Mouse (Mus musculus) urinary bladder, postnatal 36 days (tissue): ENCODE measurements around the gene Zfp653.

Experiments
- DNase-seq, 2 experiments: peaks; one replicate each; pipeline ENCODE4 v3.0.0; 2022; ENCODE audit warnings: low spot score in 2 of 2, mixed read lengths in 1 of 2

The Zfp653 gene

DNA sequence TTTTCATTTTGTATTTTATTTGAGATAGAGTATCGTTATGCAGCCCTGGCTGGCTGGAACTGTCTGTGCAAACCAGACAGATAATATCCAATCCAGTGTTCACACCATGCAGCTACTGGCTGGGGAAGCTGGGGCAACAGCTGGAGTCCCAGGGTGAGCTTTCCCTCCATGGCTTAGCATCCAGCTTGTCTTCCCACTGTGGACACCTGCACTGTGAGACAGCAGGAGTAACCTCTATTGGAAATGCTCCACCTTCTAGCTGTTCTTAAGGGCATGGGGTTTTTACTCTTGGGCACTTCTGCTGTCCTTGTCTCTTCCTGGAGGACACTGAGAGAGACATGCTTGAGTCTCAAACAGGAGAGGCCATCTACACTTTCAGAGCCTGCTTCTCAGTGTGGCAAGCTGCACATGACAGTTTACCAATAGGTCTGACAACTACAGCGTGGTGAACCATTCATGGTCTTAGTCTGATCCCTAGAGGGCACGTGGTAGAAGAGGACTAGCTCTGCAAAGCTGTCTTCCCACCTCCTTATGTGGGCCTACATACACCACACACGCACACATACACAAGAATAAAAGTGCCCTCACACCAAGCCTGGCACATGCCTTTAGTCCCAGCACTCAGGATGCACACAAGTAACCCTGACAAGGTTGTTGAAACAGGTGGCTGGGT, 1.2 kb downstream of the Zfp653 start:
- DNase-seq: no peak

DNA sequence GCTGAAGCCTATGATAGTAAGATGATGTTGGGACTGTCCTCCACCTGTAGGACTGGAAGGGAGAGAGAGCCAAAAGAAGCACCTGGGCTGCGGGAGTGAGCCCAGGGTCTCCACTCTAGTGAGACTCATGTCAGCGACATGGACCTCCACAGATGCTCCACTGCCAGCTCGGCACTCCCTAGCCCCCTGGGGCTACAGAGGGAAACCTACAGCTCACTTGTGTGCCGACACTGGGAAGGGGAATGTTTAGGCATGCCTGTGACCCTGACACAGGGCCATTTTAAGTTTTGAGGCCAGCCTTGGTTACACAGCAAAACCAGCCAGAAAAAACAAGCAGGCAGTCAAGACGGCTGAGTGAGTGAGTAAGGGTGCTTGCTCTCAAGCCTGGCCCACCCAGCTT, 4.0 kb downstream of the Zfp653 start:
- no peak for DNase-seq

DNA sequence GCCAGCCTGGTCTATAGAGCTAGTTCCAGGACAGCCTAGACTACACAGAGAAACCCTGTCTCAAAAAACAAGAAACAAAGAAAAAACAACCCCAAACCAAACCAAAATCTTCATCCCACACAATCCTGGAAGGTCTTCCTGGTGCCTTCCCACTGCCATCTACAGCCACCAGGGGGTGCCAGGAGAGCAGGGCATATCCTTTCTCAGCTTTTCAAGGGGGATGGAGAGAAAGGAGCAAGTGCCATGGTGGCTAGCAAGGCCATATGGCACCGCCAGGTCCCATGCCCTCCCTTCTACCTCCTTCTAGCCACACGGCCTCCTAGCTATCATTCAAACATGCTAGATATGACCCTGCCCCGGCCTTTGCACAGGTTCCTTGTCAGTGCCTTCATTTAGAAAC, 4.7 kb downstream of the Zfp653 start:
- peak; percentile 31 to 38 for DNase-seq

DNA sequence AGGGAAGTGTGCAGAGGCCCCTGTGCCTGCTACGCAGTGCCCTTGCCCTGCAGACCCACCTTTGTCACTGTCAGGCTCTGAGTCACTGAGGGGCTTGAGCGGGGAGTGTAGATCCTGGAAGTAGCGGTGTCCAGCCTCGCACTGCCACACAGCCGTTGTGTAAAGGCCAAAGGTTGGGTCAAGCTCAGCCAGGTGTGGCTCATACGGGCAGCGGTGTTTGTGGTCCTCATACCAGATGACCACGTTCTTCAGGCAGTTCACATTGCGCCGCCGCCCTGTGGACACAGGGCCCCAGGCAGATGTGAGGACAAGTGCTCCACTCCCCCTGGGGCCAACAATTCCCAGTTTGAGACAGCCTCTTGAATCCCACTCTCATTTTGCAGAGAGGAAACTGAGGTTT, 5.5 kb downstream of the Zfp653 start:
- no peak for DNase-seq

DNA sequence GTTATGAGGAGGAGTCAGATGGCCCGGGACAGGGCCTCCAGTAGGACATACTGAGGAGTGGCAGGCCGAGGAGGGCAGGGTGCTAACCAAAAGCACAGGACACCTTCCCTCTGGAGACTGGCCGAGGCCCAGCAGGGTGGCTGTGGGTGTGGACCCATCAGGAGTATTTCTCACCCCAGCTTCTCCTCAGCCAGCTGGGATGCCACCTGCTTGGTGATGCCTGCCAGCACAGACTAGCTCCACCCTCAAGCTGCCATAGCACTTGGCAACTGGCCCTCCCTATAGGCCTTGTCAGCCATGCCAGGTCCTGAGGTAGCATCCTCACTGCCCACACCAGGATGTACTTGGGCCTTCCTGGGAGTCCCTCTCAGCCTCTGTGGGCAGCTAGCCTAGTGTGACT, 6.8 kb downstream of the Zfp653 start:
- no peak for DNase-seq

DNA sequence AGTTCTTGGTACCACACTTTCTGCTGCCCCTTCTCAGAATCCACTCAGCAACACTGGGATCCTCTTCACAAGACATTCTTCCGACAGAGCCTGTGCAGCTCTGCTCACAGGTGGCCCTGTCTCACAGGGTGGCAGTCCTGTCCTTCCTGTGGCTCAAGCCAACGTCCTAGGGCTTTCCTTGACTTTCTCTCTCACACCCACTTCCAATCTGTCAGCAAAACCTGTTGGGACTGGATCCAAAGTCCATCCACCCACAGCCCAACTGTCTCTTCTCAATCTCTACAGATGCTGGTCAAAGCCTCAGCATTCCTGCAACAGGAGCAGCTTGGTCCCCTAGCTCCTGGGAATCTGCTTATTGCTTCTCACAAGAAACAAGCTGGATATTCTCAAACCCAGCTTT, 9.8 kb downstream of the Zfp653 start:
- no peak for DNase-seq

DNA sequence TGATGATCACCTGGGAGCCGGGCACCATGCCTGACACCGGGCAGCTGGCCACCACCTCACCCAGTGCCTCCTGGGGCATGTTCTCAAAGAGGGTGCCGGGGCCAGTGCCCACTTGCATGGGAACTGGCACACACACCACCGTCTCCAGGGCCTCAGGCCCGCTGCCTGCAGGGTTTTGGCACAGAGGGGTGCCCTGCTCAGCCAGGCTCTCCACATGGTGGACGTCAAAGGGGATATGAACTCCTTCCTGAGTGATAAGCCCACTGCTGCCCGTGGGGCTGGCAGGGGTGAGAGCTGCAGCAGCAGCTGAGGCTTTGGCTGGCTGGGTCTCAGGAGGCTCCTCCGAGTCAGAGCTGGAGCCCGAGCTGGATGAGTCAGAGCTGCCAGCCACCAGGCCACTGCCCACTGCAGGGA, 13.2 kb downstream of the Zfp653 start:
- DNase-seq: no peak

DNA sequence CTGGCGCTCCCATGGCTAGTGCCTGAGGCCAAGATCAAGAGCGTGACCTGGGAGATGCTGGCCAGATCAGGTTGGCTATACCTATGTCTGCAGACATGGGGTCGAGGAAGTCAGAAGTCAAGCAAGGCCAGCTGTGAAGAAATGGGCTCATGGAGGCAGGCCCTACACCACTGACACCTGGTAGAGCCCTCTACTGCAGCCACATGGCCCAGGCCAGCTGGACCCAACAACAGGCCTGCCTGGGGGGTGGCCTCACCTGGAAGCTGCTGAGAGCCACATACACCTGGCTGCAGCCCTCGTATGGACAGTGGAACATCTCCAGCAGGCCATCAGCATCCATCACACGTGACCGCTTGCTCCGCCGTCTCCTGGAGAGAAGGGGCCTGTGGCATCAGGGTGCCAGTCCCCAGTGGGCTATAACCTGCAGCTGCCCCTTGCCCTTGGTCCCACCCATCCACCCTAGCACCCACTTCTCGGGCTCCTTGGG, 14.1 kb downstream of the Zfp653 start:
- no peak for DNase-seq

DNA sequence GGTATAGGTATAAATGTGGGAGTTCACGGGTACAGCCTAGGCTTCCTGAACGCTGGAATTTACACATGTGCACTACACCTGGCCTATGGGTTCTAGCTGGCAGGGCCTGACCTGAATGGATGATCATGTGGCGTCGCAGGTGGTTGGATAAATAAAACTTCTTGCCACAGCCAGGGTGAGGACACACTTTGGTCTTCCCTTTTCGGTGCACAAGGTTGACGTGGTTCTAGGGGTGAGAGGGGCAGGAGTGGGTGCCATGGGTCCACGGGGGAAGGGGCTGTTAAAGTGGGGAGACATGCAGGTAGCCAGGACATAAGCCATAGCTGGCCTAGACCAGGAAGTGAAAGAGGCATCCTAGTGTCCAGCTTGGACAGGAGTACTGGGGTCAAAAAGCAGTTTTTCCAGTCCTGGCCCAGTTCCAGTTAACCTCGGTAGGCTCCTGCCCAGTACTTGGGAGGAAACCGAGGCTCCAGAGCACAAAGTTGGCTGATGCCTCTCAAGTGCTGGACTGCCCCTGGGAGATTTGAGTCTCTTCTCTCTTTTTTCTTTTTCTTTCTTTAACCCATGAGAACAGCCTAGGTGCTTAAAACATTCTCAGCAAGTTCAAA, 14.8 kb downstream of the Zfp653 start:
- DNase-seq: no peak

DNA sequence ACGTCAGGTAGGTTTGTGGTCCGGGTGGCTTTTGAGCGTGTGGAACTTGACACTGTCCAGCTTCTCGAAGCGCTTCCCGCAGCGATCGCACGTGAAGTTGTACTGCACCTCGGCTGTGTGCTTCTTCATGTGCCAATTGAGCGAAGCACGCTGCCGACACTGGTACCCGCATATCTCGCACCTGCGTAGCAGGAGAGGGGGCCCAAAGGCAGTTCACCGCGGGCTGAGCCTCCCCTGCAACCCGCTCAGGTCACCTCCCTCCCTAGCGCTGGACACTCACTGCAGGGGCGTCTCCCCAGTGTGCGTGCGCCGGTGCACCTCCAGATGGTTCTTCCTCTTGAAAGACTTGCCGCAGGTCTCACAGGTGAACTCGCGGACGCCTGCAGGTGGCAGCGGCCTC, 15.5 kb downstream of the Zfp653 start:
- DNase-seq: no peak

DNA sequence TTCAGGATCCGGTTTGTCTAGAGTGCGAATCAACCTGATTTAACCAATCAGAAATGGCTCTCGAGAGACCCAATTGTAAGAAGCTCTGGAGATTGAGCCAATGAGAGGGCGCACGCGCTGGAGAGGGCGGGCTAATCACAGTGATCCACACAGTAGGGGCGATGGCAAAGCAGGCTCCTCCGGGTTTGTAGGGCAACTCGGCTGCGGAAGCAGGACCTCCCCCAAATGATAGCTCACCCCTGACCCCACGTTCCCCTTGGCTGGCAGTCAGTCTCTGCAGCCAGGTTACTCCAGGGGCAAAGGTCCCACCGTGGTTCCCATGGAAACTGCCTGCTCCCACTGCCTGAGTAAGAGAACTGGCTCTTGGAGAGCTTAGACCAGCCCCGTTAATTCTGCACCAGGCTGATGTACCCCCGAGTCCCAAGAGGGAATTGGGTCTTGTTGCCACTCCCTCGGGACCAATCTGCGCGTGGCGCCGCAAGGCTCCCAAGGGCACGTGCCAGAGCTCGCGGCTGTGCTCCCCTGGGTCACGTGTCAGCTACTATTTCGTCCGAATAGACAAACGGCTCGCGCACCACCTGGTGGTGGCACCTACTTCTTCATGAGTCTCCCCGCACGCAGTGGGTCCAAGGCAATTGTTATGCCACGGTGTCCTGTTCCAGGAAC, 16.6 kb downstream of the Zfp653 start:
- DNase-seq: peak; percentile 10 to 62

DNA sequence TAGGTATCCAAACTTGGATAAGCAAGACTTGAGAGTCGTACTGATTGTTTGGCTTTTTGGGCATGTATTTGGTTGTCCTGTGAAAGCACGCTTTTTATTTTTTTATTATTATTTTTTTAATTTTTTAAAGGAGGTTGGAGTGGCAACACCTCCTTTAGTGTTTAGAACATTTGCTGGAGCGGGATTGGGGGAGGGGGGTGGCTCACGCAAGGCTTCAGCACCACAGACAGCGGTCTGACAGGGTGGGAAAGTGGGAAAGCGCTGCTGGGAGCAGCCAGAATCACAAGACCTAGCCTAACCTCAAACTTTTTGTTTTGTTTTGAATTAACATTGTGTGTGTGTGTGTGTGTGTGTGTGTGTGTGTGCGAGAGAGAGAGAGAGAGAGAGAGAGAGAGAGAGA, 17.5 kb downstream of the Zfp653 start:
- DNase-seq: no peak

DNA sequence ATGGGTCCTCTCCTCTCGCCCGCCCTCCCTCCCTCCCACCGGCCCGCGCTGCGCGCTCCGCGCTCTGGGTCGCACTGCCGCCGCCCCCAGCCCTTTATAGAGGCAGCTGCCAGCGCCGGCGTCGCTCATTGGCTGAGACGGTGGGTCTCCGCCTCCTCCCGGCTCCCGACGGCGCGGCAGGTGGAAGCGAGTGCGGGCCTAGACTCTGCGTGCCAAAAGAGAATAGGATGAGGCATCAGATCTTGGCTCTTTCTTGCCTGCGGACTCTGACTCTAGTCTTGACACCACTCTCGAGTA, 19.3 kb downstream of the Zfp653 start, which contains the start of gene Elavl3:
Elavl3 (minus strand) TSS at position 66 of the 297 bp plus-strand sequence.
- DNase-seq: no peak

DNA sequence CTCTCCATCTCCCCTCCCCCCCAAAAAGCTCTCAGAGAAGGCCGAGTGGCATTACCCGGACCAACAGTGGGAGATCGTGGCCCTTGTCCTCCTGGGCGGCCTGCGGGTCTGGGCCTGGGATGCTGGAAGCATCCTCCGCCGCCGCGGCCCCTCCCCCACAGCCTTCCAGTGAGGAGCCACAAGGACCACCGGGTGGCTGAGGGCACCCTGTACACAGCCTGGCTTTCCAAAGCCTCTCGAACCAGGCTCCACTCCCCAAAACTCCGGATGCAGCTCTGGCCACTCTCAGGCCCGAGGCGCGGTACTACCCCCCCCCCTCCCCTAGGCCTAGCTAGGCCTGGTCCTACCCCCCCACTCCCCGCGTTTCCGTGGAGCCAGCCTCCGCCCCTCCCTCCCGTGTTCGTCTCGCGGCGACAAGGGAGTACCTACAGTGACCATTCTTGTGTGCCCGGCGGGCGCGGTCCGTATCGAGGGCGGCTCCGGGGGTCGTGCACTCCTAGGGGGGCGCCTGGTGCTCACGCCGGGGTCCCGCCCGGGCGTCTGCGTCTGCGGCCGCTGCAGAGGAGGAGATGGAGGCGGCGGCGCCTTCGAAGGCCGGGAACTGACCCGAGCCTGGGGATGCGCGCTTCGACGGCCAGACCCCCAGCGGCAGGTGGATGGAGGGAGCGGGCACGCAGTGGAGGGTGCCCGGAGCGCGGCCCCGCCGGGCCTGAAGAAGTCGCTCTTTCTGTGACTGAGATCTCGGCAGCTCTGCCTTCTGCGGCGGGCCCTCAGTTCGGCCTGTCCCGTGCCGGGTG, 19.8 kb downstream of the Zfp653 start:
- DNase-seq: no peak

DNA sequence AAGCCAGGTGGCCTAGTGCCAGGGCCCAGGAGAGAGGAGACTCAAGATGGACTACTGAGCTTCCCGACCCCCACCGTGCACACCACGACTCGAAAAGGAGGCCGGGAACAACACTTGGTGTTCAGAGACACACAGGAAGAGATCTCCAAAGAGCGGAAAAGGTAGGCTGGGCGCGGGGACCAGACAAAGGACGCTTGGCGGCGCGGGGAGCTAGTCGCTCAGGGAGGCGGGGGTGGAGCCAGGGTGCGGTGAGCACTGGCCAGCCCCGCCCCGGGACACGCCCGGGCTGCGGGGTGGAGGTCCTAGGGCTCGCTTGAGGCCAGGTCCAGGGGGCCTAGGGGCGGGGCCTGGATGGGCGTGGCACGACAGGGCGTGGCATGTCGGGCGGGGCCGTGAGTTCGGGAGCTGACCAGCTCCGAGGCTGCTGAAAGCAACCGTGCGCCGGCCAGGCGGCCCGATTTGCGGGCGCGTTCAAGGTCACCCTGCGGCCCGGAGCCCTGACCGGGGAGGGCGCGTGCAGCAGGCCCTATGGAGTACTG, 20.8 kb downstream of the Zfp653 start:
- peak; percentile 15 to 28 for DNase-seq

DNA sequence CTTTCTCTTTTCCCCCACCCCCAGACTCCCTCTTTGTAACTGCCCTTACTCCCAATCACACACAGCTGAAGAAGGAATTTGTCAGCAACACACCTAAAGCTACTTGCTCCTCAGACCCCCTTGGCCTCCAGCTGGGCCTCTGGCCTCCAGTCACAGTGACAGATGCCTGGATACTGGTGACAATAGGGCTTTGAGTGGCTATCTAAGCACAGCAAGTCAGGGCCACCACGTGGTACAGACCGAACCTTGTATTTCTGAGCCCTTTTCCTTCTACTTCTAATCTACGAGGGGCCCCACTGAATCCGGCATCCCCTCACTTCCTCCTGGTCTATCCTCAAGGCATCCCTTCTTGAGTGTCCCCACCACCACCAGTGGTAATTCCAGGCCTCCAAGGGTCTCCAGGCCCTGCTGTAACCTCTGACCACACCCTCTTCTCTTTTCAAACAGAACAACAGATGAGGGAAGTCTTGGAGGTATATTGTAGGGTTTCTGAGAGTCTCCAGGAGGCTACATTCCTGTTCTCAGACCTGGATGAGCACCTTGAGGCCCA, 21.4 kb downstream of the Zfp653 start:
- DNase-seq: no peak

DNA sequence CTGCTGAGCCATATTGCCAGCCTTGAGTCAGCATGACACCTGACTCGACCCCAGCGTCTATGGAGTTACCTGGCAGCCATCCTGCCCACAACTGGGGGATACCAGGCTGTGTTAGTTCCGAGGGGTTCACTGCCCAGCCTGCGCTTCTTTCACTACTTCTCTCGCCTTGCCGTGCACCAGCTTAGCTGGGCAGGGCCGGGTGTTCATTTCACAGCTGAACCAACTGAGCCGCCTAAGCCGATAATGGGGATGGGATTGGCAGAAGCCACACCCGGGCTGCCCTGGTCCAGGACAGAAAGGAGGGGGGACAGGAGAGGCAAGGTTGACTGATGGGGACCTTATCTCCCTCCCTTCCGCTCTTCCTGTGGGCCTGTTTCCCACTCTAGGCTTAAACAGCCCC, 21.9 kb downstream of the Zfp653 start:
- DNase-seq: no peak

DNA sequence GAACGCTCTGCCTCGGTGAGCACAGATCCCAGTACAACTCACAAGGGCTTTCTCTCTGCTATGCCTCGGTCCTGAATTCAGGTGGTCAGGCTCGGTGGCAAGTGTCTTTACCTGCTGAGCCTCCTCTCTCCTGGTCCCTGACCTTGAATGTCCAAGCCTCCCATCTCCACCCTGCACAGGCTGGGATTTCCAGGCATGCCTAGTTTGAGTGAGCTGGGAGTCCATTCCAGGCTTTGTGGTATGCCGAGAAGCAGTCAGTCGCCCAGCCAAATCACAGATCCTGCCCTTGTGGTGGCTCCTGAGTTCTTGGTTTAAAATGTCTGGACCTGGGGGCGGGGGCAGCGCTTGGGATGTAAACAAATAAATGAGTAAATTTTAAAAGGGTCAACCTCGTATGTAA, 23.8 kb downstream of the Zfp653 start:
- DNase-seq: no peak

DNA sequence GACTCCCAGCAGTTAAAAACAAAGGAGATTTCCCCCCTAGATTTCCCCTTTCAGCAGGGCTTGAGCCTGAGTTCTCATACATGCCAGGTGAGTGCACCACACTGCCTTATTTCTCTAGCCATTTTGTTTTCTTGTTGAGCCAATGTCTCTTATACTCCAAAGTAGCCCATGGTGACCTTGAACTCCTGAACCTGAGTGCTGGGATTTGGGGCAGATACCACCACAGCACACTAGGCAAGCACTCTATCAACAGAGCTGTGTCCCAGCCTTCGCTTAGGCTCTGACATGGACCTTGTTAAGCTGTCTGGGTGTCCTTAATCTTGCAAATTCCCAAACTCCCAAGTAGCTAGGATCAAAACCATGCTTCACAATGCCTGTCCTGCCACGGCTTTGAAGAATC, 29.3 kb downstream of the Zfp653 start:
- DNase-seq: no peak

DNA sequence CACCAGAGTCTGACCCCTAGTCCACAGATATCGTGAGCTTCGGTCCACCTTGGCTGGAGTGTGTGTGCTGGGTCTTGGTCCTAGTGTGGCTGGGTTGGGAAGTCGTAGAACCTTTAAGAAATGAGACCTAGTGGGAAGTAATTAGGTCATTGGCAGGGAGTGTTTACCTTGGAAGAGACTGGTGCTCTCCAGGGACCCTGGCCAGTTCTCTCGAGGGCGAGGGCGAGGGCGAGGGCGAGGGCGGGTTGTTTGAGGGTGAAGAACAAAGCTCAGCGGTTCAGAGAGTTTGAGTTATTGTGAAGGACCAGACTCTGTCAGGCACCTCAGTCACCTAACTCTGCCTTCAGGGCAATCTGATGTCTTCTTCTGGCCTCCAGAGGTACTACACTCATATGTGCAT, 33.4 kb downstream of the Zfp653 start:
- no peak for DNase-seq

DNA sequence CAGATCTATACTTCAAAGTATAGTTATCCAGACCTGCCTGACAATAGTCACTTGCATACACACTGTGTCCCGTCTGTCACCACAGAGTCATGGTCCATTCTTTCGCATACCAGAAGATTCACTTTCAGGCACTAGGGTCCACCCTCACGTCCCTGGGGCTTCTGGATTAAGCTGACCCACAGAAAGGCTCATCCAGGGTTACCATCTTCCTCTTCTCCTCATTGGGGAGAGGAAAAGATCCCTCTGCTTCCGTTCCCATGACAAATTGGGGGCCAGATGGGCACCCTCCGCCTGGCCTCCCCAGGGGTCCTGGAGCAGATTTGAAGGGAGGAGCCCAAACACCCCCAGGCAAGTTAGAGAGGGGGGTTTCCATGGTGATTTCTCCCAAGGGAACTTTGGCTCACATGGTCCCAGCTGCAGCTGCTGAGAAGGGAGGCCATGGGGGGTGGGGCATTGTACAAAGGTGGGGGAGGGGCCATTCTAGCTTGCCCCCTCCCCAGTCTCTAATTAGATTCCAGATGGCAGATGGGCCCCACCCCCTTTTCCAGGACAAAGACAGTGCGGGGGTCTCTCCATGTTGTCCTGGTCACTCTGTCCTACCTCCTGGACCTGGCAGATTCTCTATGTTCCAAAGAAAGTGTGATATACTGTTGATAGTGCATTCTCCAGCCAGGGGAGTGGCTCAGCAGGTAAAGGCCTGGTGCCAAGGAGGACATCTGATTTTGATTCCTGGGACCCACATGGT, 35.7 kb downstream of the Zfp653 start:
- no peak for DNase-seq
